Mouse (Mus musculus): ENCODE data around the gene Lrrc75b.

DNA sequence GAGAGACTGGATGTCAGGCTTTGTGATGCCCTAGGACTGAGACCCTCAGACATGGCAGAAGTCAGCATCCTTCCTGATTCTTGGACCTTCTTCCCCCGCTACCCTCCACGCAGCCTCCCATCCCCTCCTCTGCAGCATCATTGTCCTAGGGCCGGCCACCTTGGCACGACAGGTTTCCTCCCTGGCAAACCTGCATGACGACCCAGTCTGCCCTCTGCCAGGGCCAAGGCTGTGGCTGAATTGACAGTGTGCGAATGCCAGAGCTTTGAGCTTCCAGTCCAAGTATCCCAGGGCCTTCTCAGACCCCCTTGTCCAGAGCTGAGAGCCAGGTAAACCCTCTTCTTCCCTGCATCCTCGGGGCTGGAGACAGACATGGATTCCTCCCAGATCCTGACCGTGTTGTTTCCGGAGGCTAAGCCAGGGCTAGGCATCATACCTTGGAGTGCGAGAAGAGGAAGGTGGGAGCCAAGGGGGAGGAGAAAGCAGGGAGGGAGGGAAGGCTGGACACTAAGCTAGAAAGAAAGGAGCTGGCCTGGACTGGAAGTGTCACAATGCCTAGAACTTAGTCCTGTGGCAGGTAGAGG is 1.0 kb upstream of the Lrrc75b start, which contains the start of gene Ggt1:
- no peak for TF ChIP-seq POLR2A (IDR thresholded peaks at IDR 0.05; ENCODE audit: extremely low read depth, insufficient read depth, low read length)
- TF ChIP-seq CTCF (IDR thresholded peaks at IDR 0.05; ENCODE audit: low read depth, low read length), result no peak

Data from liver, adult 2 months (tissue).